Mouse (Mus musculus) embryo, embryonic 11 days (tissue): ENCODE results near the gene Shb.

ENCODE experiments used
- DNase-seq: peaks from one replicate; pipeline ENCODE4 v3.0.0-alpha.2; 2015

Shb gene

GRCm38 (mm10) chr4:45503380-45503779 lies 28.9 kb downstream of the Shb start:
- DNase-seq = no peak

GRCm38 (mm10) chr4:45502002-45502401 lies 30.3 kb downstream of the Shb start:
- DNase-seq = no peak

- no peak for DNase-seq
These were observed 31.9 kb downstream of the Shb start for GRCm38 (mm10) chr4:45500381-45500780.

GRCm38 (mm10) chr4:45499556-45499955 lies 32.7 kb downstream of the Shb start:
- no peak for DNase-seq

- peak; percentile 59 for DNase-seq
These were observed 33.2 kb downstream of the Shb start for GRCm38 (mm10) chr4:45499081-45499480.

GRCm38 (mm10) chr4:45498345-45498744 lies 33.9 kb downstream of the Shb start:
- DNase-seq = no peak

GRCm38 (mm10) chr4:45497282-45497681 lies 35.0 kb downstream of the Shb start:
- no peak for DNase-seq

- no peak for DNase-seq
These were observed 36.6 kb downstream of the Shb start for GRCm38 (mm10) chr4:45495531-45496201.

- DNase-seq = peak; percentile 51
These were observed 38.4 kb downstream of the Shb start for GRCm38 (mm10) chr4:45493786-45494400.

- DNase-seq = no peak
These were observed 39.2 kb downstream of the Shb start for GRCm38 (mm10) chr4:45493118-45493517.

GRCm38 (mm10) chr4:45492681-45493081 lies 39.6 kb downstream of the Shb start:
- no peak for DNase-seq

GRCm38 (mm10) chr4:45491685-45492601 lies 40.3 kb downstream of the Shb start:
- no peak for DNase-seq

GRCm38 (mm10) chr4:45491119-45491679 lies 41.1 kb downstream of the Shb start:
- DNase-seq = no peak

- DNase-seq = peak; percentile 78
These were observed 42.1 kb downstream of the Shb start for GRCm38 (mm10) chr4:45490036-45490752.

- DNase-seq = peak; percentile 62
These were observed 42.9 kb downstream of the Shb start for GRCm38 (mm10) chr4:45489141-45490035.

GRCm38 (mm10) chr4:45487681-45488081 lies 44.6 kb downstream of the Shb start:
- DNase-seq = no peak

GRCm38 (mm10) chr4:45485024-45485423 lies 47.2 kb downstream of the Shb start:
- DNase-seq = no peak

- no peak for DNase-seq
These were observed 48.7 kb downstream of the Shb start for GRCm38 (mm10) chr4:45483271-45484245.

GRCm38 (mm10) chr4:45482271-45482670 lies 50.0 kb downstream of the Shb start:
- DNase-seq = no peak

- DNase-seq = no peak
These were observed 50.8 kb downstream of the Shb start for GRCm38 (mm10) chr4:45481431-45481830.
